Mouse (Mus musculus): ENCODE measurements around the gene Selenof. TPM values are rescaled to one million over a fixed set of nuclear protein-coding genes. Genes with fewer than 3 reads are reported as not detected.
A peak's percentile ranks its signal among the peaks of the same experiment; 100 is the strongest.

The Selenof gene
- total RNA-seq, 2 experiments from 2014 or later, result 206 to 217 TPM

- ATAC-seq (replicated peaks; ENCODE audit: low FRiP score, poor library complexity, severe bottlenecking), result peak; percentile 97
These were observed 58.2 kb downstream of the Selenof start for GRCm38 (mm10) chr3:144628005-144628914.

GRCm38 (mm10) chr3:144628915-144629230 lies 58.8 kb downstream of the Selenof start:
- ATAC-seq (replicated peaks; ENCODE audit: low FRiP score, poor library complexity, severe bottlenecking), result no peak; the same call in 1 of the 2 replicates

- ATAC-seq (replicated peaks; ENCODE audit: low FRiP score, poor library complexity, severe bottlenecking), result no peak
These were observed 65.1 kb downstream of the Selenof start for GRCm38 (mm10) chr3:144635236-144635635.

- ATAC-seq (replicated peaks; ENCODE audit: low FRiP score, poor library complexity, severe bottlenecking), result no peak
These were observed 68.0 kb downstream of the Selenof start for GRCm38 (mm10) chr3:144638110-144638509.

- no peak for ATAC-seq (replicated peaks; ENCODE audit: low FRiP score, poor library complexity, severe bottlenecking)
These were observed 69.3 kb downstream of the Selenof start for GRCm38 (mm10) chr3:144639387-144639786.

GRCm38 (mm10) chr3:144640033-144640432 lies 69.9 kb downstream of the Selenof start:
- ATAC-seq (replicated peaks; ENCODE audit: low FRiP score, poor library complexity, severe bottlenecking), result no peak

GRCm38 (mm10) chr3:144642141-144642540 lies 72.0 kb downstream of the Selenof start:
- ATAC-seq (replicated peaks; ENCODE audit: low FRiP score, poor library complexity, severe bottlenecking), result no peak

- no peak; the same call in 1 of the 2 replicates for ATAC-seq (replicated peaks; ENCODE audit: low FRiP score, poor library complexity, severe bottlenecking)
These were observed 73.3 kb downstream of the Selenof start for GRCm38 (mm10) chr3:144643301-144643871.

- no peak for ATAC-seq (replicated peaks; ENCODE audit: low FRiP score, poor library complexity, severe bottlenecking)
These were observed 74.1 kb downstream of the Selenof start for GRCm38 (mm10) chr3:144644202-144644601.

Other genes starting within 250 kb of the Selenof start
- gene Hs2st1, start 123 bp upstream of the Selenof start, total RNA-seq (2015; ENCODE audit: low replicate concordance), result 2.9 and 3.5 TPM in 2 replicates
- 0.85 and 4.9 TPM in 2 replicates for gene Hs2st1, start 123 bp upstream of the Selenof start, total RNA-seq (2017; ENCODE audit: low replicate concordance)
- gene Sh3glb1, start 150.0 kb downstream of the Selenof start, total RNA-seq (2015; ENCODE audit: low replicate concordance), result 120 and 163 TPM in 2 replicates
- gene Sh3glb1, start 150.0 kb downstream of the Selenof start, total RNA-seq (2017; ENCODE audit: low replicate concordance), result 118 and 151 TPM in 2 replicates
- gene Clca3a1, start 190.7 kb downstream of the Selenof start, total RNA-seq (2015; ENCODE audit: low replicate concordance), result 4.2 and 11.5 TPM in 2 replicates
- 9.4 and 11.4 TPM in 2 replicates for gene Clca3a1, start 190.7 kb downstream of the Selenof start, total RNA-seq (2017; ENCODE audit: low replicate concordance)
- gene Clca3a2, start 249.2 kb downstream of the Selenof start, total RNA-seq (2015; ENCODE audit: low replicate concordance), result not detected in 2 replicates
- gene Clca3a2, start 249.2 kb downstream of the Selenof start, total RNA-seq (2017; ENCODE audit: low replicate concordance), result not detected in 2 replicates